Mouse (Mus musculus) right cerebral cortex, postnatal 25 days (tissue): ENCODE measurements at regions not wholly inside any gene's neighbourhood (a gene's known extent, or its start where the extent isn't known, plus 50 kb on each side); places are given as distances from the start of the nearest gene placed in this dataset.
"Not testable (repeated sequence)": the region's sequence is repeated elsewhere in the genome, so short reads cannot be mapped to it uniquely, and the experiment has no call there.

ENCODE experiments used
- DNase-seq: peaks from one replicate; pipeline ENCODE4 v3.0.0; 2022

DNA sequence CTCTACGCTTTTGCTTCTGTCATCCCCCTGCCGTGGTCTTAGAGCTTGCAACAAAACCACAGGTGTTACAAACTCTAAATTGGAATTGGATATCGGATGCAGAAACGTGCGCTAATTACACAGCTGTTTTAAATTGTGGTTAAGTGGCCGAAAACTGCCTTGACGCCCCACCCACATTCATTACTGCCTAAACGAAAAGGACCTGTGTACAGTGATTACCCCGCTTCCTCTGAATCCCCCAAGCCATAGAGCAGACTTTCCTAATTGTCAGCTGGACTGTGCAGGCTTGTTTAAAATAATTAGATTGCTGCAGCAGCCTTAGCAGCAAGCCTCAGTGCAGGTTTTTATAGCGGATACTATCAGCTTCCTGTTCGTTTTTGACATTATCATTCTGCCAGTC, 94.7 kb downstream of the Cxxc4 start:
- no peak for DNase-seq

DNA sequence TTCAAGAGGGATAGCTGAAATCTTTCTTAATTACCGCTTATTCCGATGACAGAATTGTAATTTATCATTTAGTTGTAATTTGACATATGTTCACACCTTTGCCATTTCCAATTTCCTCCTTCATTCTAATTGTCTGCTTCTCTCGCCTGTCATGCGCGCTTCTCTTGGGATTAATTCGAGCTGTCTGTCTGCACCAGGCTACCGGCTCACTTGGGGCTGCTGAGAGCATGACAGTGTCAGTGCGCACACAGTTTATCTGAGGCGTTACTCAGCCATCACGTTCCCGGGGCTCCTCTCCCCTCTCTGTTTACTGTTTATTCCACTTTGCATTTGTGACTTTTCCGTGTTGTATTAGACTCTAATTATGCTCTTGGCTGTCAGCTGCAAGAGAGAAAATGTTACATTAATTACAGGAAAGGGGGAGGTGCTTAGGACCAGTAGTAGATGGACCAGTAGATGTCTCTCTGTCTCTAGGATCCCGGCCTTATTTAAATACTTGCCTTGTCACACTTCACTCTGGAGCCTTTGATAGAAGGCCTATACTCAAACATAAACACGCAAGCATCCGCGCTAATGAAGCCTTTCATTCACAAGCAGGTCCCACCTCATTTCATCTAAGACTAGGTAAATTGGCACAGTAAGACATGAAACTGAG, 95.3 kb downstream of the Cxxc4 start:
- DNase-seq = peak; percentile 16

DNA sequence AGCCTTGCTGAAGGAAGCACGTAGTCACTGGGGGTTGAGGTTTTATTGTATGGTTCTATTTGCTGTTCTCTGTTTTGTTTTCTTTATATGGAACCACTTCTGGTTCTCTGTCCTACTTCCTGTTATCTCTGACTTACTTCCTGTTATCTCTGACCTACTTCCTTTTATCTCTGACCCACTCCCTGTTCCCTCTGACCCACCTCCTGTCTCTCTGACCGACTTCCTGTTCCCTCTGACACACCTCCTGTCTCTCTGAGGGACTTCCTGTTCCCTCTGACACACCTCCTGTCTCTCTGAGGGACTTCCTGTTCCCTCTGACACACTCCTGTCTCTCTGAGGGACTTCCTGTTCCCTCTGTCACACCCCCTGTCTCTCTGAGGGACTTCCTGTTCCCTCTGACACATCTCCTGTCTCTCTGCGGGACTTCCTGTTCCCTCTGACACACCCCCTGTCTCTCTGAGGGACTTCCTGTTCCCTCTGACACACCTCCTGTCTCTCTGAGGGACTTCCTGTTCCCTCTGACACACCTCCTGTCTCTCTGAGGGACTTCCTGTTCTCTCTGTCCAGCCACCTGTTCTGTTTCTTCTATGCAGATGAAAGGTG, 102.9 kb downstream of the Cxxc4 start:
- DNase-seq = not testable (repeated sequence)

DNA sequence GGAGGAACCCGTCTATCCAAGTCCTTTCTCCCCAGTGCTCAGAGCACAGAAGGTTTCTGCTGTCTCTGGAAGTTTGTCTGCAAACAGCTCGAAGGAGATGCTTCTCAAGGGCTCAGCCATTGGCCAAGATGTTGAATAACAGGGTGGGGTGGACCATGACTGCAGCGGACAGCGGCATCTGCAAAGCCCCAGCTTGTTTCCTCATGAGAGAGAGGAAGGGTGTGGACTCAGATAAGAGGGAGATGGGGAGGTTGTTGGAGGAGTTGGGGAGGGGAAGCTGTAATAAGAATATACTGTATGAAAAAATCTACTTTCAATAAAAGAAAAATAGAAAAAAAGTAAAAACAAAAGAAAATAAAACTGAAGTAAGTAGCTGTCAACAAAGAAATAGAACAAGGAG, 129.7 kb downstream of the Cxxc4 start:
- no peak for DNase-seq

DNA sequence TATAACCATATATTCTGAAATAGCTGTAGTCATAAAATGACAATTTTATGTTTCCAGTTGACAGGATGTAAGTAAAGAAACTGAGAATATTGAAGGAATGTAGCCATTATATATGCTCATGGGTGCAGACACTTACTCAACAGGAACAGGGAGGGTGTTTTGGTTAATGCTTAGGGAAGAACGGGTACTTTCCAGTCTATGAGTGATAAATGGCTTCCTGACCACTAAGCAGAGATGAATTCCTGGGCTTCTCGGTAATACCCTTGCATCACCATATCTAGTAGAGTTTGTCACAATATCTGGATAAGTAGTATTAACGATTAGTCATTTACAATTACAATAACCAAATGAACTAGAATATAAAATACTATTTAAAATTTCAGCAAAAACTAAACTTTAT, 130.5 kb downstream of the Cxxc4 start:
- DNase-seq = no peak

DNA sequence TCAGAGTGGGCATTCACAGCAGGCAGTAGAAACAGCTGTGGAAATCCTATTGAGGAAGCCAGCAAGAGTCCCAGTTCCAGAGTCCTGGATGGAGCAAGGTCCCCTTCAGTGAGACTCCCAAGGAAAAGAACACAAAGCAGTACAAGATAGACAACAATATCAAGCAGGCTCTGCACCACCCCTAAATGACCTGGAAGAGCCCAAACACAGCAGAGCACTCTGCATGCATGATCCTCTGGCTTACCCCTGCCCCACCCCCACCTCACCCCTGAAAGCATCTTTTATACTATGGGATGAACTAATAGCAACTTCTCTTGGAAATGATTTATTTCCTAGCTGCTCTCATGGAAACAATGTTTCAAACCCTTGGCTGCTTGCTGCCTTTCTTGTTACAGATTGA, 132.3 kb downstream of the Cxxc4 start:
- DNase-seq = no peak

DNA sequence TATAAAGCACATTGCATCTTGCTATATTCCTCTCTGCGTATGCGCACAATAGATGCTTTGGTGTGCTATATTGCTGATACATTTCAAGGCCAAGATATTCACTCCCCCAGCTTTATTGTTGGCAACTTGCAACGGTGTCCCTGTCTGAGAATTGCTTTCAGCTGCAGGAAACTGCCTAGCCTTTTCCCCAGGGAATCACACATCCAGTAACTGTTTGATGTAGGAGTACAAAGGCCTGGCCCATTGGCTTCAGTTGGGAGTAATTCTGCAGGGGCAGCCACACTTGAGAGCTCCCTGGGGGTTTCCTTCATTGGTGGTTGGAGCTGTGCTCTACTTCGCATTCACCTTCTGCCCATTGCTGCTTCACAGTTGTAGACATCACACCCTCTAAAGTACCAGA, 132.8 kb downstream of the Cxxc4 start:
- DNase-seq = no peak

DNA sequence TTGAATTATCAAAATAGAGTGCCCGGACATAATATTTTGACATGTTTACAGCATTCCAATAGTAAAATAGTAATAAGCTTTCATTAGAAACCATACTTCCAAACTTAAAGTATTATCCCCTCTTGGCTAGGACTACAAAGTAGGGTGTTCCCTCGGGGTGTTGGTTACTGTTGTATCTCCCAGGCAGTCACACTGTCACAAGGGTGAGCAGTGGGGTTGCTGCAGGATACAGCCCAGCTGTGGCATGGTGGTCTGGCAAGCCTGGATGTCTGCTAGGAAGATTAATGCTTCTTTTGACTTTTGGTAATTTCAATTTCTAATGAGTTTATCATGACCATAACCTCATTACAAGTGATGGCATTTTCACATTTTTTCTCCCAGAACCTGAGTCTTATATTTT, 143.3 kb downstream of the Cxxc4 start:
- no peak for DNase-seq

DNA sequence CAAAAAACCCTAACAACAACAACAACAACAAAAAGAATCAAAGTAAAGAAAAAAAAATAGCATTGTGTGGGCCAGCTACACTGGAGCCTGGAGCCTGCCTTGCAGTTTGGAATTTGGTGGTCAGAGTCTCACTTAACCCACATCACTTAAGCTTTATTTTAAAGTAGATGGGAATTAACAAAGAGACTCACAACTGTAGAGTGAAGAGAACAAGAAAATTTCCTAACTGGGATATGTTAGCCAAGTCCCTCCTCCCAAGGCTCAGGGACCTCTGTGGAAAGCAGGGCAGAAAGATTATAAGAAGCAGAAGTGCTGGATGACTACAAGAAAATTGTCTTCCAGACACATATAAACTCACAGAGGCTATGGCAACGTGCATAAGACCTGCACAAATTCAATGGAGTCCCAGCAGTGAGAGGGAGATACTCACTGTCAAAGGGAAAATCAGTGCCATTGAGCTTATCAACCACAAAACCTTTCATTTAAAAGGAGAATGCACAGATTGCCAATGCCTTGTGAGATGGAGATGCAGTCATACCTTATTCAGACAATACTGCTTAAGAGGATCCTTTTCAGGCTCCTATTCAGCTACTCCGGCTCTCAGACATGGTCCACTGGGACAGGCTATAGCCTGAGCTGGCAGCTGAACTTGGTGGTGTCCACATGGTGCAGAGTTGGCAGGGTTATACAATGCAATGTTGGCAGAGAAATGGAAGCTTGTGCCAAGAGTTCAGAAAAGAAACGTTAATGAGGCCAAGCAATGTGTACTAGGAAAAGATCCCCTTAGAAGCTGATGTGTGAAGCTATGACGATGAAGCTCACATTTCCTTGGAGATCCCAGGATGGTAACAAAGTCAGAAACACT, 154.4 kb downstream of the Cxxc4 start:
- no peak for DNase-seq

DNA sequence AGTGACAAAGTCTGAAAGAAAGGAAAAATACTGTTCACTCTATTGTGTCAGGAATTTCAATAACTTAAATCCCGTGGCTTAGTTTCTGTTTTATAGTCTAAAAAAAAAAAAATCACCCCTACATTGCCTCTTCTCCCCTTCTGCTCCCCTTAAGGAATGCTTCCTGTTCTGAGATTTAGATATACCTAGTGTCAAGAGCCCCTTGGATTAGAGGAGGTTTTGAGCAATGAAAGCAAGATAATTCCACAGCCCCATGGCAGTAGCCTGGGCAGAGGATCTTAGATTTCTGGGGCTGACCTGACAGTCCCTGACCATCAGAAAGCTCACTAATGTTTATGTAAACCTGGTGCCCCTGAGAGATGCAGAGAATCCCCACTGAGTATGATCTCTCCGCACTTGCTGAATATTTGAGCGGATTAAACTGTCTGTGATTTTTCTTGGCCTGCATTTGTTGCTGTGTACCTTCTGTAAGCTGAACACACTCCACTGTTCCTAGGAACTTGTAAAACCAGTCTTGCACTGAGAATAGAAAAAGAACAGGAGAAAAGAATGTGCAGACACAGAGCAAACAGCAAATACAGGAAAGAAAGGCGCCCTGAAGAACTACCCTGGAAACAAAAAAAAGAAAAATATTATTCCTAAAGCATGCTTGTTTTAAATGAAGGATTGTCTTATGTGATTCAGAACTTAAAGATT, 164.3 kb downstream of the Cxxc4 start:
- DNase-seq = no peak

DNA sequence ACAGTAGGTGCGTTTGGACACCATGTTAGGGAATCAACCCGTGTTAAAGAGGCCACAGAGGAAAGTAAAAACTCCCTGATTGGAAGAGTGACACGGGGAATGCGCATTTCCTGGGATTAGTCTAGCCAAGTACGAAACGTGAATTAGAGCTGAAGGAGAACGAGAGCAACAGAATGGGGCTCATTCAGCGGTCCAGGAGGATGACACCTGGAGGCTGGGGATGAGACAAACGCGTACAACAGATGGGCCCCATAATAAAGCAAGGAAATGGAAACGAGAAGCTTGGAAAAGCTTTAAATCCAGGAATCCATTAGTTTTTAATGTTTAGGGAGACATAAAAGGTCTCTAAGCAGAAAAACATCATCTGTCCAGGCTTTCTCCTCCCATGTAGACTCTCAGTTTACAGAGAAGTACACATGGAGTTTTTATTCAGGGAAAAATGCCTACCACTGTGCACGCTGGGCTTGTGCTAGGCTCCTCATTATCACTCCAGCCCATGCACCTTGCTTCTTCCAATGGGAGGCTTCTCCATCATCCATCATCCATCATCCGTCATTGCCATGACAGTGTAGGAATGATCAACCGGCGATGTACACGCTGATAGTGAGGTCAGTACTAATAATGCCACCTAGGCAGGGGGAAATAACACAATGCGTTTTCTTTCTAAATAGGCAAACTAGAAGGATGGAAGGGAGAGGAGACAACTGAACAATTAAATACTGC, 179.5 kb downstream of the Cxxc4 start:
- no peak for DNase-seq

DNA sequence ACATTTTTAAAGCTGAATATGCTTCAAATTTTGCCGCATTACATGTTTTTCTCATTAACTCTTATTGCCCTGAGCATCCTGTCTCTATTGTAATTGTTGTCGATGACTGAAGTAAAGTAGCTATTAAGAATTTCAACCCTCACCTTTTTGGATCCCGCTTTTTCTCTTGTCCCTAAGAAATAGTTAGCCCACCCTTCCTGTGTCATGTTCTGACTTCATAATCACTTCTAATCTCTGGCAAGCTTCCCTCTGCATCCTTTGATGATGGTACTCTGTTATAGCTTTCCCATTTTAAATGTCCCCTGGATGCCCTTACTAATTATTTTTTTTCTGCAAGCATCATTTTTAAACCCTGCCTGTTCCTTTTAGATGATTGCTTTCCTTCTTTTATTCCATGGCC, 191.3 kb downstream of the Cxxc4 start:
- DNase-seq = no peak

DNA sequence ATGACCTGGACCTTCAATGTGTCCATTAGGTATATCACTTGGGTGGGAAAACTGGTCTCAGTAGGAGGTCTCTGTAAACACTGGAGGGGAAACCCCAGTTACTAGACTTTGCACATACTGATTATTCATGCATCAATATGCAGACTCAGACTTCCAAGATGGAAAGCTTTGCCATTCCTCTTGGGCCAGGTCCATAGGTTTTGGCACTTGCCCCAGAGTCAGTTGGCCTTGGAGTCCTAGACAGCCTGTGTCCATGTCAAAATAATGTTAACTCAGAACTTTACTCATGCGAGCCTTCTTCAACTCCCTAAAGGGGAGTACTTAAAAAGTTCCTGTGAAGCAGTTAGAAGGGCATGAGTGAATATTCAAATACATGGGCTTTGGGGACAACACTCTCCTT, 230.3 kb downstream of the Cxxc4 start:
- no peak for DNase-seq

DNA sequence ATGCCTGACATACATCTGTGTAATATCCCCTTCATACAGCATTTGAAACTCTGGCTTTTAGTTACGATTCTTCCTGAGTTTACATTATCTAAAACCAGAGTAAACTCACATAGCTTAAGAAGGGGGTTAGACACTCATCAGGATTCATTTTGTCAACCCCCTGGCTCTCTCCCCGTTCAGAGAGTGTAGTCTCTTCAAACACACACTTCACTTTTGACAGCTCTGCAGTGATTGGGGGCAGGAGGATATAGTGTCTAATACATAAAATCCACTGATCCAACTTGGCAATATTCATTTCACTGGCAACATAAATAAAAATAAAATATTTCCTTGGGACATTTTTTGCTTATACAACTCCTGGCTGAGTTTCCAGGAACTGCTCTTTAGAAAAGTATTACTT, 251.0 kb downstream of the Cxxc4 start:
- DNase-seq = no peak

DNA sequence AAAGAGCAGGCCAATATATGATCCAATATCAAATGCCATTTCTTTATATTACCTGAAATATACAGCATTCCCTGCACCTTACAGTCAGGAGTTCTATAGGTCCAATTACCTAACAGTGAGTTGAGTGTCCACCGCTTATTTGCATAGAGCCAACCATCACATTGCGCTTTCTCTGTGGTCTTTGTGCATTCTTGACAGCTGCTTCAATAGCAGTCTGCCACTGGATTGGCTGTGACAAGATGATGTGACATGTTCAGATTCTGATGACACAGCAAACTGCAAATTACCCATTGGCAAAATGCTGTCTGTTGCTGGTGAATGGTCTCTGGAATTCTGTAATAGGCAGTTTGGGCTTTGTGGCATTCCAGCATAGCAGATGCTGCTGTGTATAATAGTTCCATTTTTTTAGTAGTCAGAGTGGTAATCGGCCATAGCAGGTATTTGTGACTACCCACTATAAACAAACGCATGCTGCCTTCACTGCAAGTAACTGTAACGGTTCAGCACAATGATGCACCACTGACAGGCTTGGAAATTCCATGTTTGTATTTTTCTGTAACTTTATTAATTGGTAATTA, 253.8 kb downstream of the Cxxc4 start:
- DNase-seq = no peak

DNA sequence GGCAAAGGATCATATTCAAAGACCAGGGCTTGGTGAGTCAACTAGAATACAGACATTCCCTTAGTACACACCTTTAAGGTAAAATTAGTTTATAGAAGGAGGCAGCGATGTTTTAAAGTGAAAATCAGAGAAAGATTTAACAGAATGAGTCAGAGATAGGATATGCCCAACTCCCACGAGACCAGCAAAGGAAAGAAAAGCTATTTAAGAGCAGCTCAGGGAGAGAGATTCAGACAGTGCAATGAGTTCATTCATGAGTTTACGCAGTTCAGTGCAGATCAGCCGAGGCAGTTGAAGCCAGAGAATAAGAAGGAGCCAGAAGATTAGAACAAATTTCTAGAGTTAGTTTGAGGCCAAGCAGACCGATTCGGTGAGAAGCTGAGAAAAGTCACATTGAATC, 273.4 kb downstream of the Cxxc4 start:
- DNase-seq = no peak

DNA sequence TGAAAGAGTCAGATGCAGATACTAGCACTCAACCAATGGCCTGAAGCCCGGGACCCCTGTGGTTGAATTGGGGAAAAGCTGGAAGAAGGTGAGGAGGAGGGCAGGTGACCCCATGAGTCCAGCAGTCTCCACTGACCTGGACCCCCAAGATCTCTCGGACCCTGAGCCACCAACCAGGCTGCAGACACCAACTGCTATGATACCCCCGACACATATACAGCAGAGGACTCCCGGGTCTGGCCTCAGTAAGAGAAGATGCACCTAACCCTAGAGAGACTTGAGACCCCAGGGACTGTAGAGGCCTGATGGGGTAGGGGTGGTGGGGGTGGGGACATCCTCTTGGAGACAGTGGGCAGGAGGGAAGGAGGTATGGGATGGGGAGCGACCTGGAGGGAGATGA, 289.5 kb downstream of the Cxxc4 start:
- DNase-seq = no peak

DNA sequence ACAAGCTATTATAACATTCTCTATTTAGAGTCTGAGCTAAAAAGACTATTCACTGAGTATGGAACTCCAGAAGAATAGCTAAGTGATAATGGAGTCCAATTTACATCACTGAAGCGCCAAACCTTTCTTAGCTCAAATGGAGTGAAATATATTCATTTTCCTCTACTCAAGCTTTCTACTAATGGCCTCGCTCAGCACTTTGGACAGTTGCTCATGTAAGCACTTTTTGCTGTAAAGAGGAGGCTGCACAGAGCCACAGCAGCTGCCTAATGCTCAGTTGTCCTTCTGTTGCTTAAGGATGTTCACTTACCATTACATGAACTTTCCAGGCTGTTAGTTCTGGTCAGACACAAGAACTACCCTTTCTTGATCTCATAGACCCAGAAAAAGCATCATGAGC, 268.7 kb upstream of the Tacr3 start:
- no peak for DNase-seq

DNA sequence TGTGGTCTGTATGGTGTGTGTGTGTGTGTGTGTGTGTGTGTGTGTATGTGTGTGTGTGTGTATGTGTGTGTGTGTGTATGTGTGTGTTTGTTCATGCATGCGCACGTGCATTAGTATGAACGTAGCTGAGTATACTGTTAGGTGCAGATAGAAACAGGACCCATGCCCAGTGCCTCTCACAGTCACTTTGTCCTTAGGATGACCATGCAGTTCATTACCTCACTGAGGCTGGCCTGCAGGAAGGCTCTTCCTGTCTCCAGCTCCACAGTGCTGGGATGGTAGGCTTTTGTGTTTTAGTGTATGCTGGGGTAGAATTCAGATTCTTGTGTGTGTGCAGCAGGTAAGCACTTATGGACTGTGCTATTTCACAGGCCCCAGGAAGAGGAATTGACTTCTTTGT, 250.0 kb upstream of the Tacr3 start:
- no peak for DNase-seq

DNA sequence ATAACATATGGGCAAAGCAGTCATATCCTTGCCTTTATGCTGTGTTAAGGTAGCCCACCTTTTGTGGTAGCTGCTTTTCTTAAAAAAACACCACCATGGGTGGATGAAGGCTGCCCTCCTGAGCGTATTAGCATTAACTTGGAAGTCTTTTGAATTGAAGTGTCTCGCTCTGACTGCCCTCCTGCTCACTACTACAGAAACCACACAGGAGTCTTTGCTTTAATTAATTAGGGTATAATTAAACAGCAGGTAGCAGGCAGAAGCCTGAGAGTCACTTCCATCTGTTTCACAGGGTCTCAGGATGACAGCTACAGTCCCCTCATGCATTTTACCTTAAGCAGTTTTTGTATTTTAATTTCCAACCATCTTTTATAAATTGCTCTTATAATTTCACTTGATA, 240.2 kb upstream of the Tacr3 start:
- no peak for DNase-seq

DNA sequence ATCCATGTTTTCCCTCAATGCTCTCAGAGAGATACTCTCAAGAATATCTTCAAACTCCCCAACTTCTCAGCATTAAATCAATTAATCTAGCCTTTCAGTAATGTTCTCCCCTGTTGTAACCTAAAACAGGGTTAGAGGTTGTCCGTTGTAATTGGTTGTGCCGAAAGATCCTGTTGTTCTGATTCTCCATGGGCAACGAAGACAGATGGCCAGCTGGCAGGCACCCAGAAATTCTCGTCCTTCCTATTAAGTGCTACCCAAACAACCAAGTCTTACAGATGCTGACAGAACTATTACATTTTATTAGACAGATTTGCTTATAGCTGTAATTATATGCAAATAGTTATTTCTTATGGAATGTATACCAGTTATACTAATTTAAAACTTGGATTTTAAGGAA, 225.9 kb upstream of the Tacr3 start:
- no peak for DNase-seq

DNA sequence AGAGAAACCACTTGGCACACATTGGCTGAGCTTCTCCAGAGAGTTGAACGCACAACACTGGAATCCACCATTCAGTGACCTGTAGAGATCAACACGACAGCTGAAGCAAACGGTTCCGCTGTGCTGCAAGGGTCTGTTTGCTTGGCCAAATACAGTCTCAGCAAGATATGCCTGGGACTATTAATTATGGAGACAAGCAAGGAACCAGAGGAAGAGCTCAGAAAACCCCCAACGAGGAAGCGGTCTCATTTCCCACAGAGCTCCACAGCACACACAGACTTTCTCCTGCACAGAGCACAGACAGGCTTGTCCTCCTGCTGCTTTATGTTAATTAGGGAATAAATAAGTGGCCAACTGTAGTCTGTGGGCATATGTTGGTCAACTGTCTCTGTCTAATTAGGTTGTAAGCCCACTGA, 223.4 kb upstream of the Tacr3 start:
- DNase-seq = no peak

DNA sequence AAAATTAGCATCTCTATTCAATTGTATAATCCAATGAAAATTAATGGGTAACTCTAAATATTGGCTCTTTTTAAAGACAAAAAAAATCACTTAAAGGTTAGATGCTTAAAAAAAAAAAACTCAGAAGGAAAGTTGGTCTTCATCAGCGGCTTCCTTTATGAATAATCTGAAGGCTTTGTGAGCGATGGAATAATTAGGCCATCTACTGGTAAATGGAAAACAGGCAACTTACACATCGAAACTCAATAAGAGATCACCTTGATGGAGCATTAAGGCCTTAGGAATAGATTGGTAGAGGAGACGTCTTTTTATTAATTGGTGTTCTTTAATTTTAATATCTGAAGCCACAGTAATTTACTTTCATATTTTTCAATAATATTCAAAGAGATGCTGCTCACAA, 218.6 kb upstream of the Tacr3 start:
- DNase-seq = no peak
